Mouse (Mus musculus) lung, postnatal 4 days (tissue): Measurements from ENCODE around the gene Gabpb1.
A peak's percentile ranks its signal among the peaks of the same experiment; 100 is the strongest.
"Not testable (repeated sequence)": the region's sequence is repeated elsewhere in the genome, so short reads cannot be mapped to it uniquely, and the experiment has no call there.

Experiments used
- DNase-seq, 2 experiments: peaks; one replicate each; pipeline ENCODE4 v3.0.0; 2021

Gabpb1 gene

DNA sequence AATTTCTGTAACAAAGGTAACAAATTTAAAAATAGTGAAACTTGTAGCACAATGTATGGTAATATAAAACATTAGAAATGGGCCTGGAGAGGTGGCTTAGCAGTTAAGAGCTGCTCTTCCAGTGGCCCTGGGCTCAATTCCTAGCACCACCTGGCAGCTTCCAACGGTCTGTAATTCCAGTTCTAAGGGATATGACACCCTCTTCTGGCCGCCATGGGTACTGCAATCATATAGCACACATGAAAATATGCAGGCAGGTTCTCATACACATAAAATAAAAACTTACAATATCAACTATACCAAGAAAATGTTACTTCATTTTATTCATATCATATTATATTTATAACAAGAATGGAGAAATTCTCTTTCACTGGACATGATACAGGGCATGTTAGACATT lies 35.8 kb downstream of the Gabpb1 start:
- DNase-seq, result no peak

- peak in 1 of 2 experiments; percentile 60 for DNase-seq
Measured at GRCm38 (mm10) chr2:126635939-126636823, 40.0 kb downstream of the Gabpb1 start.

GRCm38 (mm10) chr2:126633165-126633564 lies 43.0 kb downstream of the Gabpb1 start:
- no peak for DNase-seq

GRCm38 (mm10) chr2:126628455-126628995 lies 47.6 kb downstream of the Gabpb1 start:
- no peak for DNase-seq

GRCm38 (mm10) chr2:126623138-126623537 lies 53.0 kb downstream of the Gabpb1 start:
- no peak for DNase-seq

- no peak for DNase-seq
Measured at GRCm38 (mm10) chr2:126622455-126622854, 53.7 kb downstream of the Gabpb1 start.

- no peak for DNase-seq
Measured at GRCm38 (mm10) chr2:126619249-126619704, 56.9 kb downstream of the Gabpb1 start, which contains the start of gene Hdc. TSS of gene Hdc (minus strand) at chr2:126619299.

DNA sequence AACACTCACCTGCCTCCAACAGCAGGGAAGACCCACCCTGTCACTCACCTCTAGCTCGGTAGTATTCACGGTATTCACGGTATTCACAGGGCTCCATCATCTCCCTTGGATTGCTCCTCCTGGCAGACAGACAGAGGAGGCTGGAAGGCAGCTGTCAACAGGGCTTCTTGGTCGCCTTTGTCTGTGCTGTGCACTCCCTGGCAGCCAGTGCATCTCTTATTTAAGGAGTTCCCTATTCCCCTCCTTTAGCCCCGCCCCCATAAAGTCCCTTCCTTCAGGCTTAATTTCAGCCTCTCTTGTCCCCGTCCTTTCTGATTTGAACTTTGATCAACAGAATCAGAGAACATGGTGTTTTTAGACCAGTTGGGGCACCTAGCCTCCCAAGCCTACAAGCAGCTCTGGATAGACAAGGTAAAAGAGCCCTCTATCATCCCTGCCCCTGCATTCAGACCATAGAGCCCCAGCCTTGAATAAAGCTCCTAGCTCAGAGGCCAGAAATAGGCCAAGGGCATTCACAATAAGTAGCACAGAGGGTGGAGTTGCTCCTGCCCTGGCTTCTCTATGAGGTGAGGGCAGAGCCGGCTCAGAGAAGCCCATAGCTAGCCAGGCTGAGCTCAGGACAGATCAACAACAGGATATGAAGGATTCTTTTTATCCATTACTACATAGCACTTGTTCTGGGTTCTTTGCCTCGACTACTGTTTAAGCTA lies 57.5 kb downstream of the Gabpb1 start:
- peak in 1 of 2 experiments; percentile 21 for DNase-seq

- DNase-seq, result no peak
Measured at GRCm38 (mm10) chr2:126615355-126615754, 60.8 kb downstream of the Gabpb1 start.

DNA sequence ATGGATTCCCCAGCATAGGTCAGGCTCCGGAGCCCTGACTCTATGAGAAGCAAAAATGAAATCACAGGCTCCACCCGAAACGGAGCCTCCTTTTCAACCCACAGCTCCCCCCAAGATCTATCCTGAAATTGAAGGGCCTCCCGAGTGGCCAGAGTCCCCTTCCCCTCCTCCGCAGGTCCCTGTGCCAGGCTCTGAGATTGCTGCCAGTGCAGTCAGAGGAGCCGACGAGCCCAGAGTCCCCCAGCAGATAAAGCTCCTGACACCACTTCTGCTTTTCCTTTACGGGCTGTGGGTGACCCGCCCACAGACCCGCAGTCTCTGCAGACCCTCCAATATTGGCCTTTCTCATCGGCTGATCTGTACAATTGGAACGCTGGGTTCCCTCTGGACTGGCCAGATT lies 66.5 kb downstream of the Gabpb1 start:
- not testable (repeated sequence) for DNase-seq

- no peak for DNase-seq
Measured at GRCm38 (mm10) chr2:126607553-126608203, 68.5 kb downstream of the Gabpb1 start.

- DNase-seq, result no peak
Measured at GRCm38 (mm10) chr2:126606688-126607062, 69.5 kb downstream of the Gabpb1 start.

- no peak for DNase-seq
Measured at GRCm38 (mm10) chr2:126606061-126606687, 70.0 kb downstream of the Gabpb1 start.

DNA sequence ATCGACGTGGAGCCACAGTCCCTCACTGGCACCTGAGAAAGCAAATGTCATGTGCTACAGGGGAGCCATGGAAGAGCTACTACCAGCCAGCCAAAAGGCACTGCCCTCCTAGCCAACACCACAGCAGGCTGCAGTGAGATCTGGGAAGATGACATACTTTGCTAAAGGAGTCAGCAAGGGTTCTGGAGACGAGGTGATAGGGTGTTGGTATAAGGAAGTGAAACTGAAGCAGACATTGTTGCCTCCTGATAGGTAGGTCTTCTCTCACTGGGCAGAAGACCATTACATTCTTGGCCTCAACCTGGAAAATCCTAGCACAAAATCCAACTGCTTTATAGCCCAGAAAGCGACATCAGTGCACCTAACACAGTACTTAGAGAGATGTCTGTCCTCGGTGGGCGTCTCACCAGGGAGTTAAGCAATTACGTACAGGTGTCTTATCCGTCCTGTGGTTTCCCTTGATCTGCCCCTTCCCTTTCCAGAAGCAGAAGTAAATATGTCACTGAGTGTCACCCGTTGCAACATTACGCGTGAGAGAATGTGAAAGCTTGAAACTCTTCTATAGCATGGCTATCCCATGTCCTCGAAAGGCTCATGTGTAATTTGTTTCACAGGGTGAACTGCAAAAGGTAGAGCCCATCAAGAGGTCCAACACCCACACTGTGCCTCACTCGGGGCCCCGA lies 74.1 kb downstream of the Gabpb1 start:
- DNase-seq, result no peak

- no peak for DNase-seq
Measured at GRCm38 (mm10) chr2:126600533-126600932, 75.6 kb downstream of the Gabpb1 start.

GRCm38 (mm10) chr2:126599005-126599404 lies 77.1 kb downstream of the Gabpb1 start:
- DNase-seq, result no peak

DNA sequence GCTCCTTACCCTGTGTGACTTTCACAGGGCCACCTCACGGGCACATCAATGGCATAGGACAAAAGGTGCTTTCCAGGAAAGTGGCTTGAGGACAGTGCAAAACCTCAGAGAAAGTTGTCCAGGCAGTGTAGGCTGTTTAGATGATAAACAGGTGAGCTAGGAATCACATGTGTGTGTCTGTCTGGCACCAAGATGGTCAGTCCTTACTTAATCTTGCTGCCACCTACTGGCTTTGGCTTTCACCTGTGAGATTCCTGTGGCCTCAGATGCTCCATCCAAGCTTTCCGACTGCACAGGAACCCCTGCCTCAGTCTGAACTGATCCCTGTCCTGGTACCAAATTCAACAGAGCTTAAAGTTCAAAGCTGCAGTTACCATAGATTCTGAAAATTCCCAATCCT lies 77.8 kb downstream of the Gabpb1 start:
- DNase-seq, result no peak

GRCm38 (mm10) chr2:126597279-126598241 lies 78.6 kb downstream of the Gabpb1 start:
- DNase-seq, result no peak

DNA sequence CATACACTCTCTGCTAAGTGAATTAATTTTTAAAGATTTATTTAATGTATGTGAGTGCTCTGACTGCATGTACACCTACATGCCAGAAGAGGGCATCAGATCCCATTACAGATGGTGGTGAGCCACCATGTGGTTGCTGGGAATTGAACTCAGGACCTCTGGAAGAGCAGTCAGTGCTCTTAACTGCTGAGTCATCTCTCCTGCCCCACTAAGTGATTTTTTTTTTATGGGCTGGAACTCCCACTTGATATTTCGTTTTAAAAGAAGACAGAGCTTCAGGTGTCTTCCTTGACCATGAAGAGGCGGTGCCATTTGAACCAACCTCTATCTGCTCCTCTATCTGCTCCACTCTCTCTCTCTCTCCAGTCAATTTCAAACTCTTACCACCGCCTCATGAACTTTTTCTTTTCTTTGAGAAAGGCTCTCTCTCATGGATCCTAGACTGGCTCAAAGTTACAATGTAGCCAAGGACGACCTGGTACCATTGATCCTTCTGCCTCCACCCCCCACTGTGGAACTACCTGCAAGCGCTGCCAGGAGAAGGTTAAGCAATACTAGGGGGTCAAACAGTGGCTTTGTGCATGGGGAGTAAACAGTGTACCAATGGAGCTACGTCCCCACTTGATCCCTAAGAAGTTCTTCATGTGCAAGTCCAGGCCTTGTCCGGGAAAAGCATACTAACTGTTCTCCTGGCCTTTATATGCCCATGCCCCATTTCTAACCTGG lies 79.6 kb downstream of the Gabpb1 start:
- DNase-seq, result no peak
